Mouse (Mus musculus): ENCODE data around the gene Npy4r.

DNA sequence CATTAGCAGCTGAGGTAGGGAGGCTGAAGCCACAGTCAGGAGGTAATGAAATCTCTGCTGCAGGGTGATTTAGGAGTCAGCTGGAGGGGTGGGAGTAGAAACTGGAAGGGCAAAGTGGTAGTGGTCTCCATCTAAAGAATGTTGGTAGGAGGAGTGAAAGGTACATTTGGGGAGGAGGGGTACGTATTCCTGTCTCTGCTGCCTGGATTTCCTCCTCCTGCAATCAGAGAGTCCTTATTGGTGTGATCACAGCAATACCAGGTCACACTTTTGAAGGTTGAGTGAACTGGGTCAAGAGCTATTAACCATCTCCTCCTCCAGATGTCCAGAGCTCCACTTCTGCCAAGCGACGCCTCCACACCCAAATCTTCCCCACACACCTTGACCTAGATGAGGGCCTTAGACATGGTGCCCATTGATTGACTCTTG lies 31.4 kb downstream of the Npy4r start:
- no peak for TF ChIP-seq CTCF (IDR thresholded peaks at IDR 0.05; ENCODE audit: borderline replicate concordance, control insufficient read depth, extremely low read depth, insufficient read depth, low read length, poor library complexity)
- no peak for TF ChIP-seq POLR2A (IDR thresholded peaks at IDR 0.05; ENCODE audit: control insufficient read depth, extremely low read depth, insufficient read depth, low read length, poor library complexity)

Measured in thymus, adult 2 months (tissue).